In genomic region chr1:143122185-143122584, GRCm38 (mm10) we compare ENCODE assay signal across 32 mouse cellular contexts.
"Had no signal": no experiment of that assay in that cellular context is flagged by ENCODE, and none has a peak within 500 bp of the region (broad histone marks: within the 10 kb centered on the region; RNA-seq: fewer than 3 reads in every experiment).

No protein-coding gene starts in this region.

- DNase-seq: left cerebral cortex, postnatal 4 days; liver; liver, embryonic 13.5 days; liver, postnatal 0 days; lung, adult 18-20 months; lung, adult 2 months; lung, embryonic 14.5 days; lung, postnatal 10 days; lung, postnatal 14 days; lung, postnatal 36 days; lung, postnatal 4 days; midbrain, embryonic 14.5 days had no signal

- H3K4me1 ChIP-seq: limb, embryonic 10.5 days; limb, embryonic 12.5 days; limb, embryonic 13.5 days; limb, embryonic 15.5 days; liver, embryonic 12.5 days; liver, embryonic 13.5 days; liver, embryonic 15.5 days; lung, embryonic 15.5 days; megakaryocyte, embryonic 14.5 days; midbrain, embryonic 10.5 days; midbrain, embryonic 12.5 days; midbrain, embryonic 13.5 days; midbrain, embryonic 15.5 days; neural tube, embryonic 12.5 days had no signal

- ATAC-seq: liver, embryonic 12.5 days; liver, postnatal 0 days; lung, postnatal 0 days; midbrain, embryonic 13.5 days; midbrain, embryonic 15.5 days; midbrain, embryonic 16.5 days had no signal

- H3K4me3 ChIP-seq: limb, embryonic 10.5 days; limb, embryonic 12.5 days; limb, embryonic 13.5 days; limb, embryonic 15.5 days; liver, embryonic 12.5 days; liver, embryonic 13.5 days; liver, embryonic 15.5 days; lung, embryonic 15.5 days; megakaryocyte, embryonic 14.5 days; midbrain, embryonic 10.5 days; midbrain, embryonic 12.5 days; midbrain, embryonic 13.5 days; midbrain, embryonic 15.5 days; myocyte; neural tube, embryonic 12.5 days had no signal

- H3K9ac ChIP-seq: limb, embryonic 12.5 days; limb, embryonic 13.5 days; limb, embryonic 15.5 days; liver, embryonic 12.5 days; liver, embryonic 13.5 days; liver, embryonic 14.5 days; liver, embryonic 15.5 days; liver, postnatal 0 days; lung, embryonic 14.5 days; lung, embryonic 15.5 days; midbrain, embryonic 12.5 days; midbrain, embryonic 13.5 days; midbrain, embryonic 15.5 days; neural tube, embryonic 12.5 days had no signal

- H3K36me3 ChIP-seq: limb, embryonic 10.5 days; limb, embryonic 12.5 days; limb, embryonic 13.5 days; limb, embryonic 15.5 days; liver, embryonic 12.5 days; liver, embryonic 13.5 days; liver, embryonic 15.5 days; lung, embryonic 15.5 days; midbrain, embryonic 10.5 days; midbrain, embryonic 12.5 days; midbrain, embryonic 13.5 days; midbrain, embryonic 15.5 days; neural tube, embryonic 12.5 days had no signal

- H3K27me3 ChIP-seq: limb, embryonic 12.5 days; limb, embryonic 13.5 days; limb, embryonic 15.5 days; liver, embryonic 12.5 days; liver, embryonic 13.5 days; liver, embryonic 15.5 days; lung, embryonic 15.5 days; megakaryocyte, embryonic 14.5 days; midbrain, embryonic 12.5 days; midbrain, embryonic 13.5 days; midbrain, embryonic 15.5 days; neural tube, embryonic 12.5 days had no signal

- H3K27ac ChIP-seq: limb, embryonic 10.5 days; limb, embryonic 12.5 days; limb, embryonic 13.5 days; limb, embryonic 15.5 days; liver, embryonic 12.5 days; liver, embryonic 13.5 days; liver, embryonic 14.5 days; liver, embryonic 15.5 days; lung, embryonic 15.5 days; macrophage; midbrain, embryonic 10.5 days; midbrain, embryonic 12.5 days; midbrain, embryonic 13.5 days; midbrain, embryonic 15.5 days; neural tube, embryonic 12.5 days had no signal

- H3K4me2 ChIP-seq: limb, embryonic 12.5 days; limb, embryonic 13.5 days; limb, embryonic 15.5 days; liver, embryonic 11.5 days; liver, embryonic 12.5 days; liver, embryonic 13.5 days; liver, embryonic 15.5 days; lung, embryonic 14.5 days; lung, embryonic 15.5 days; midbrain, embryonic 11.5 days; midbrain, embryonic 12.5 days; midbrain, embryonic 13.5 days; midbrain, embryonic 15.5 days; neural tube, embryonic 12.5 days had no signal

- H3K9me3 ChIP-seq: limb, embryonic 10.5 days; limb, embryonic 12.5 days; limb, embryonic 13.5 days; limb, embryonic 15.5 days; liver, embryonic 12.5 days; liver, embryonic 13.5 days; liver, embryonic 15.5 days; lung, embryonic 15.5 days; megakaryocyte, embryonic 14.5 days; midbrain, embryonic 10.5 days; midbrain, embryonic 12.5 days; midbrain, embryonic 13.5 days; midbrain, embryonic 15.5 days; neural tube, embryonic 12.5 days had no signal
